27 mouse cellular contexts compared by ENCODE assay signal in the genomic region with DNA sequence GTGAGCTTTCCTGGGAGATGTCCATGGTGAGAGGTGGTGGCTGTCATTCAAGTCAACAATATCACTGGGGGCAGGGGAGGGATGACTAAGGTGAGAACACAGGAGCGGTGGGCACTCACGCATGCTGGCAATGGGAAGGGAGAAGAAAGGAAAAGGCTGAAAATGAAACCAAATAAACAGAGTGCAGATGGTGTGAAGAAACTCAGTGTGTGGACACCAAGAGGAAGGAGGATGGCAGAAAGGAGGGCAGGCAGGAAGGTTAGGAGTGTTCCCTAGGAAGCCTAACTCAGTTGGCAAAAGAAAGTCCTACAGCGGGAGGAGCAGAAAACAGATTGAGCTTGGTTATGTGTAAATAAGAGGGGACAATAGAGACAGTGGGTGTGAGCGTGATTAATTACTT.
"Had no signal": no experiment of that assay in that cellular context is flagged by ENCODE, and none has a peak within 500 bp of the region (broad histone marks: within the 10 kb centered on the region; RNA-seq: fewer than 3 reads in every experiment).

No protein-coding gene starts in this region.

- H3K9me3 ChIP-seq: heart, embryonic 13.5 days; heart, embryonic 15.5 days; hindbrain, embryonic 13.5 days; hindbrain, embryonic 15.5 days; kidney, embryonic 15.5 days; limb, embryonic 13.5 days; limb, embryonic 15.5 days; liver, embryonic 12.5 days had no signal

- H3K4me3 ChIP-seq: heart, adult 2 months; heart, embryonic 13.5 days; heart, embryonic 15.5 days; hindbrain, embryonic 13.5 days; hindbrain, embryonic 15.5 days; kidney, embryonic 15.5 days; limb, embryonic 13.5 days; limb, embryonic 15.5 days; liver, embryonic 12.5 days had no signal

- H3K4me2 ChIP-seq: heart, embryonic 11.5 days; heart, embryonic 13.5 days; heart, embryonic 15.5 days; hindbrain, embryonic 13.5 days; hindbrain, embryonic 15.5 days; kidney, embryonic 15.5 days; limb, embryonic 13.5 days; limb, embryonic 15.5 days; liver, embryonic 12.5 days had no signal

- ATAC-seq: hindbrain, postnatal 0 days; intestine, embryonic 16.5 days; liver, embryonic 12.5 days had no signal

- H3K4me1 ChIP-seq: heart, embryonic 13.5 days; heart, embryonic 15.5 days; kidney, embryonic 15.5 days; limb, embryonic 13.5 days; limb, embryonic 15.5 days; liver, embryonic 12.5 days had no signal

- H3K27ac ChIP-seq: heart, adult 2 months; heart, embryonic 13.5 days; heart, embryonic 15.5 days; hindbrain, embryonic 13.5 days; hindbrain, embryonic 15.5 days; hindbrain, postnatal 0 days; kidney, embryonic 15.5 days; kidney, postnatal 0 days; limb, embryonic 13.5 days; limb, embryonic 15.5 days; liver, embryonic 12.5 days; liver, embryonic 14.5 days had no signal

- H3K27me3 ChIP-seq: heart, embryonic 13.5 days; heart, embryonic 15.5 days; hindbrain, embryonic 13.5 days; hindbrain, embryonic 15.5 days; kidney, embryonic 15.5 days; limb, embryonic 13.5 days; limb, embryonic 15.5 days; liver, embryonic 12.5 days had no signal

- DNase-seq: gastrocnemius, postnatal 14 days; gastrocnemius, postnatal 36 days; heart, adult 11 months; heart, adult 2 months; heart, postnatal 14 days; heart, postnatal 36 days; kidney, adult 11 months; kidney, adult 8-10 months; kidney, postnatal 14 days; kidney, postnatal 36 days; layer of hippocampus, adult 9-11 months; layer of hippocampus, postnatal 36 days; left cerebral cortex, postnatal 4 days; lung, adult 18-20 months had no signal

- H3K9ac ChIP-seq: heart, embryonic 13.5 days; heart, embryonic 15.5 days; hindbrain, embryonic 13.5 days; hindbrain, embryonic 15.5 days; kidney, embryonic 15.5 days; limb, embryonic 13.5 days; limb, embryonic 15.5 days; liver, embryonic 12.5 days; liver, embryonic 14.5 days had no signal

- H3K36me3 ChIP-seq: heart, embryonic 13.5 days; heart, embryonic 15.5 days; hindbrain, embryonic 13.5 days; hindbrain, embryonic 15.5 days; kidney, embryonic 15.5 days; limb, embryonic 13.5 days; limb, embryonic 15.5 days; liver, embryonic 12.5 days had no signal
